Mouse (Mus musculus) kidney, postnatal 4 days (tissue): ENCODE measurements around the gene Zglp1.

Source experiments
- DNase-seq, 2 experiments: peaks; one replicate each; pipeline ENCODE4 v3.0.0; 2021; ENCODE audit warnings: mixed read lengths in 2 of 2

The Zglp1 gene

DNA sequence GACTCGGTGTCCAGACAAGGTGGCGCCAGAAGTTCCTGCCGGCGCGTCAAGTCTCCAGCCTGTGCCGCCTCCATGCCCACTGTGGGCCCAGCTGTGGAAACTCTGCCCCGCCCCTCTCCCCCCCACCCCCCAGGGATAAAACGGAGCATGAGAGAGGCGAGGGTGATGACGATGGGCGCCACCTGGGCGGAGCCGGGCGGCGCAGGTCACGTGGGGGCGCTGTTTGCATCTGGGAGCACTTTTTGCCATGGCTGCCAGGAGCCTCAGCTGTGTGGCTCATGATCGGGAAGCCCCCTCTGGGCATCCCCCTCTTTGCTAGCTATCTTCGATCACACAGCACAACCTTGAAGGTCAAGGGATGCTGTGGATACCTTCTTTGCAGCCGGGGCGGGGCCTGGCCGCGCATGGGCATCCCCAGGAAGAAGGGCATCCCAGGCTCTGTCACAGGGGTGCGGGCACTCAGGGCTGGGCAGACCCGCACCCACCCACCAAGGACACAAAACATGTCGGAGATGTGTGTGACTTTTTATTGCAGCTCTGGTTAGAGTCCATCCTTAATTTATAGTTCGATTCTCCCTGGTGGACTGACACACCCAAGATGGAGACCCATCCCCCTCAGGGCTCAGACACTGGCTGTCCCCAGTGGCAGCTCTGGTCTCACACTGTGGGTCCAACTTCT, at the start of gene Zglp1:
Zglp1 (minus strand) TSS at position 88 of the 679 bp plus-strand sequence.
- DNase-seq: no peak

DNA sequence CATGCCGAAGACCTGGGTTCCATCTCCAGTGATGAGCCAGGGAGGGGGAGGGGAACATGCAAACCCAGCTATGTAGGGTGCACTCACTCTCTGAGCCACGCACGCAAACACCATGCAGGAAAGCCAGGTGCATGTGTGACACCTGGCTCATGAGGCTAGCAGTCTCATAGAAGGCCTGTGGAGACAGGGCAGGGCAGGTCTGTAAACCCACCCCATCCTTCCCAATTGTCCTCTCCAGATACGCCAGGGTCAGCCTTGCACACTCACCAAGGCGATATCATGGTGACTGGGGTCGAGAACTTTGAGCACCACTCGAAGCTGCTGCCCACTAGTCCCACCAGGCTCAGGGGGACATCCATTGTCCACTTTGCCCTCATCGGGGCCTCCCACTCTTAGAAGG, 48.2 kb upstream of the Zglp1 start:
- DNase-seq: no peak

DNA sequence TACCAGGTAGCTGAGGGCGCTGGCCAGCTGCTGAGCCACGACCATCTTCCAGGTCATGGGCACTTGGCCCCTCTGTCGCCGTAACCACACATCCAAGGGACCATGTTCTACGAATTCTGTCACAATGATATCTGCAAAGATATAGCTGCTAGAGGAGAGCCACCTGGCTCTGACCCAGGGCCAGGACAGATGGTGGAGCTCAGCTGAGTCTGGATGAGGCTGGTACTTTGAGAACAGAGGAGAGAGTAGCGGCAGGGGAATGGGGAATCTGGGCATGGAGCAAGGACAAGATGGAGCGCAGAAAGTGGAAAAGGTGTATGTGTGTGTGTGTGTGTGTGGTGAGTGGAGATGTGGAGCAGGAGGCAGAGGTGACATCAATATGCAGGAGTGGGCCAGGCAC, 47.3 kb upstream of the Zglp1 start:
- DNase-seq: no peak

DNA sequence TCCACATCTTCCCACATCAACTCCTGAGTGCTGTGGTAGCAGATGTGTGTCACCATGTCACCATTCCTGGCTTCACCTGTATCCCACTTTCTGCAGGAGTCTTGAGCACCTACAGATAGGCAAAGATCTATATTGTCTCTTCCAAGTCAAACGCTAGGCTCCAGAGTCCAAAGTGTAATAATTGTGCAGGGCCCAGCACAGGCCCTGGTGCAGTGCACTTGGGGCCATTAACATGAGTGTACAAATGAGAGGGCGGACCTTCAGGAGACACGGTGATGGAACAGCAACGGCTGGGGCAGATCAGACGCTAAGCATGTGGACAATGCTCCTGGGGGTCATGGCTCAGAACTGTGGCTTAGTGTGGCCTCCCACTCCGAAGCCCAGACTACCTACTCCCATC, 46.9 kb upstream of the Zglp1 start:
- DNase-seq: no peak

DNA sequence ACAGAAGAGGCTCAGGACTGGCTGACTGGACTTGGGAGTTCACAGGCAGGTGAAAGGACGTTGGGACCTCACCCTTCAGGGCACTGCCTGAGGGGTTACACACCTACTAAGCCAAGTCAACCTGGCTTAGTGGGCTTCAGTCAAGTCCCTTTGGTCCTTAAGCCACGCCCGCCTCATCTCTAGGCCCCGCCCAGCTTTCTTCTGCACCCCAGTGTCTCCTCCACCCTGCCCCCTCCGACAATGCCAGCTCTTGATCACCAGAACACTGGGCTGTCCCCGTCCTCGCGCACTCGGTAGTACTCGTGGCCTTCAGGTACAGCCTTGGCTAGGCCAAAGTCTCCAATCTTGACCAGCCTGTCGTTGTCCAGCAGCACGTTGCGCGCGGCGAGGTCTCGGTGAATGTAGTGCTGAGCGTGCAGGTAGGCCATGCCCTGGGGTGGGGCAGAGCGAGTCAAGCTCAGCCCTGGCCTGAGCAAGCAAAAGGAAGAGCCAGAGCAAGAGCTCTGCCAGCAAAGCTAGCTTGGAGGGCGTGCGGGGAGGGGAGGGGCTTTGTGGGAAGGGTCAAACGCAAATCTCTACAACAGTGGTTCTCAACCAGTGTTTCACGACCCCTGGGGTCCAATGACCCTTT, 40.8 kb upstream of the Zglp1 start:
- DNase-seq: no peak

DNA sequence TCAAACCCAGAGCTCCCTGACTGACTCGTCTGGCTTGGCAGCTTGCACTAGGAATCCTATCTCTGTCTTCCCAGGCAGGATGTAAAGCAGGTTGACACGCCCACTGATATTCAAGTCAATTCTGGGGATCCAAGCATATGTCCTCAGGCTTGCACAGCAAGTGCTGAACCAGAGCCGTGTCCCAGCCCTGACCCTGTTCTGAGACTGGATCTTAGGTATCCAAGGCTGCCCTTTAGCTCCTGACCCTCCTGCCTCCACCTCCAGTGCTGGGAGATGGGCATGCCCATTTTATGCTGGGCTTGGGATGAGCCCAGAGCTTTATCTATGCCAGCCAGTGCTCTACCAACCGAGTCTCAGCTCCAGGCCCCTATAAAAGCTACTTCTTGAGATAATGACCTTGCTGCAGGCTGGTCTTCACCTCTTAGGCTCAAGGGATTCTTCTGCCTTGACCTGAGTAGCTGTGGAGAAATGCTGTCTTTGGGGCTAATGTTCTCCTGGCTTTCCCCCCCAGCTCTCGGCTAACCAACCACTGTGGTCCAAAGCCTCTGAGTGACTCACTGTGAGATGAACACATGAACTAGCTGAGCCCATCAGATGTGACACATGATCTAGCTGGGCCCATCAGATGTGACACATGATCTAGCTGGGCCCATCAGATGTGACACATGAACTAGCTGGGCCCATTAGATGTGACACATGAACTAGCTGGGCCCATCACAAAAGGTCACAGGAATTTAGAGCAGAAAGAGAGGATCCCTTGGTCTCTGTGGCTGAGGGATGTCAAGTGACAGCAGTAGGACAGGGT, 39.1 kb upstream of the Zglp1 start:
- no peak for DNase-seq

DNA sequence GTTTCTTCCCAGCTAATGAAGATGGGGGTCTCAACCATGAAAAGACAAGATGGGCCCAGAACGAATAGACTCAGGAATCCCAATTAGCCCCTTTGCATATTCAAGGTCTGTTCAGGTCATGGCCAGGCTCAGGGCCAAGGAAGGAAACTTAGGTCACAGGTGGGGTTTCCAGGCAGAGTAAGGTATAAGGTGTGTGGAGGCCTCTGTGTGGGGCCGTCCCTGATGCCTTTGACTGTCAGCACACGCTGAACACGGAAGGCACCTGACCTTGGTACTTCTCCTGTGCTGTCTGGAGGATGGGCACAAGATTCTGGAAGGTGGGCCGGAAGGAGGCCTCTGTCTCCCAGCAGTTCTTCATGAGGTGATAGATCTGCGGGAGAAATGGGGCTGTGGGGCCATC, 37.9 kb upstream of the Zglp1 start:
- no peak for DNase-seq

DNA sequence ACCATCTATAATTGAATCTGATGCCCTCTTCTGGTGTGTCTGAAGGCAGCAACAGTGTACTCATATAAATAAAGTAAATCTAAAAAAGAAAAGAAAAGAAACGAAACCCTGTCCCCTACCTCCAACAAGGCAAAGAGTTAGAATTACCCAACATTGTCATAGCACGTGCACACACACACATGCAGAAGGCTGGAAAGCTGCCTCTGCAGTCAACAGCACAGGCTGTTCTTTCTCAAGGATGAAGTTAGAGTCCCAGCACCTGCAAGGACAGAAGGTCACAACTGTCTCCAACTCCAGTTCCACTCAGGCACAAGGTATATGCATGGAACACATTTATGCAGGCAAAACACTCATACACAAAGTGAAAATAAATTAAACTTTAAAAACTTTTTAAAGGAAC, 35.2 kb upstream of the Zglp1 start:
- no peak for DNase-seq

DNA sequence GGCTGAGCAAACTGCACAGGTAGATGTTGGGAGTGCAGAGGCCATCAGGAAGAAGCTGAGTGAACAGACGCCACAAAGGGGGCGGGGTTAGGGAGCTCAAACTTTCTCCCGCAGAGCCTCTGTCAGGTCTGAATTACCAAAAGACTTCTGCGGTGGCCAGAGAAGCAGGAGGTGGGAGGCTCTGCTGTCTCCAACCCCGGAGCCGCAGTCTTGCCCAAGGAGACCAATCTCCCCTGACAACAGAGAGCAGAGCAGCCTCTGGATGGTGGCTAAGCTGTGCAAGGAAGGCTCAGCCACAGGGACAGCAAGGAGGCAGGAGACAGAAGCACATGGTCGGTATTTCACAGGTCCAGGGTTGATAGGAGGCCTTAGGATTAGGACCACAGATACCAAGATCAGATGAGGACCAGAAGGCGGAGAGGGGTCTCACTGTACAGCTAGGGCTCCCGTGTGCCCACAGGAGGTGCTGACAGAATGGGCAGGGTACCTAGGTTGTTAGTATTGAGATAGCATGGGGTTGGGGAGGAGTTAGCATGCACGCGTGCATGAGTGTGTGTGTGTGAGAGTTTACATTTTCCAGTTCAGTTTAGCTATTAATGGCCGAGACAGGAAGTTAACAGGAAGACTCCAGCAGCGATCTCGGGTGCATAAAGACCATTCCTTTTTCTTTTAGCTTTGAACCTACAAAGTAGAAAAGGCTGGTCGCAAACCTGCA, 33.7 kb upstream of the Zglp1 start:
- no peak for DNase-seq

DNA sequence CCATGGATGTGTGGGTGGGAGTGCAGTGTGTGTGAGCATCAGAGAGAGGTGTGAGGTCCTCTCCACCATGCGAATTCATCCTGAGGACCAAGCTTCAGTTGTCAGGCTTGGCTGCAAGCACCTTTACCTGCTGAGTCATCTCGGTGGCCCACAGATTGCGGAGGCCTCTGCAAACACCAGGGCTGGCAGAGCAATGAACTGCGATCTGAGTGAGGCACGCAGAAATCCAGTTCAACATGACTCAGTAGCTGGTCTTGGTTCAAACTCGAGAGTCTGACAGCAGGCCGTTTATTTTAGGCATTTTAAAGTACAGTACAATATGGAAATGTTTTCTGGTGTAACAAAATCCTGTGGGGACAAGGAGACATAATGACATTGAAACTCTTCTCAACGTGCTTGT, 30.9 kb upstream of the Zglp1 start:
- DNase-seq: no peak

DNA sequence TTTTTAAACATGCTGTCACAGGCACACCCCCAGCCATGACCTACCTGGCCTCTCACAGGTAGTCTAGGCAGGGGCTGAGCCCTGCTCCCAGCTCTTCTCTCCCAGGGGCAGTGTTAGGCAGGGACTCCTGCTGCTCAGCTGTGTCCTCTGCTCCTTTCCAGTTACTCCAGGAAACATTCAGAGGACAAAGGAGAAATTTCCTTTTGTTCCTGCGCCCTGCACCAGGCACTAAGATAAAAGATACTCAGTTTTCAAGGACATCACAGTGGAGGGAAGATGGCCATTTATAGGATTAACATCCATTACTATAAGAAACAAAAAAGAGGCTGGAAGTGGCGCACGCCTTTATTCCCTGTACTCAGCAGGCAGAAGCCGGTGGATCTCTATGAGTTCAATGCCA, 29.1 kb upstream of the Zglp1 start:
- no peak for DNase-seq

DNA sequence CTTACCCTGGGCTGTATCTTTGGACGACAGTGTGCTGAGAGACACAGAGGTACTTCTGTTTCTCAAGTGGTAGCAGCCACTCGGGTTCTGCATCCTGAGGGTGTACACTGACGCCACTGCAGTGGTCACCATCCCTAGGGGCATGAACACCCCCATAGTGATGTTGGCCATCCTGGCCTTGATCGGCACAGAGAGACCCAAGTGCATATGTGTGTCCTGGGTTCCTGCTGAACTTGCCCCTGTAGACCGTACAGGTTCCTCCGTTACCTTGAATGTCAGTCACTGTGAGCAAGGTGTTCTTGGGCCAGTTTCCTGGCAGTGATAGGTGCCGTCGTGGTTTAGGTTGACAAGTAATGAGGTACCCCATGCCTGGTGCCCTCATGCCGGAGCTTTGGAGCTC, 26.5 kb upstream of the Zglp1 start:
- DNase-seq: no peak

DNA sequence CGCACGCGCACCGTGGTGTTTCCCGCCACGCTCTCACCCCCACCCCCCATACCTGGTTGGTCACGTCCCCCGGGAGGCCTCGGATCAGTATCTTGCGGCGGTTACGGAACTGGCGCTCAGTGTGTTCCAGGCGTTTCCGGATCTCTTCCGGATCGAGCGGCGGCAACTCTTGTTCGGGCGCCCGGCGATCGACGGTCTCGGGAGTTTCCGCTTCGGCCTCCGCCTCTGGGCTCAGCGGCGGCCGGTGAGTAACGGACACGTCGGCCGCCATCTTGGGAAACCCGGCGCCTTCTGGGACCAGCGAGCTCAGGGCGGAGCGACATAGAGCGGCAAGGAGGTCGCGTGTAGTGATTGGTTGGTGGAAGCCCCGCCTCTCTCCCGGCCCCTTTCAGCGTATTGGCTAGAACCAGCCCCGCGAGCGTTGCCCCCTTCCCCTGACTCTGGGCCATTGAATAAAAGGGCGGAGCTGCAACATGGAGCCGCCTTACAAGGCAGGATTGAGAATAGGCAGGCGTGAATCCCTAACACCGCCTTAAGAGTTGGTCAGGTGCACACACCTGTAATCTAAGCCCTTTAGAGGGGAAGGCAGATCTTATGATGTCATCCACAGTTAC, 24.9 kb upstream of the Zglp1 start, which contains the start of the genes Gm38431 and Raver1:
Gm38431 (minus strand) TSS at position 291 of the 614 bp plus-strand sequence.
Raver1 (minus strand) TSS at position 302 of the 614 bp plus-strand sequence.
- peak; percentile 98 to 99 for DNase-seq

DNA sequence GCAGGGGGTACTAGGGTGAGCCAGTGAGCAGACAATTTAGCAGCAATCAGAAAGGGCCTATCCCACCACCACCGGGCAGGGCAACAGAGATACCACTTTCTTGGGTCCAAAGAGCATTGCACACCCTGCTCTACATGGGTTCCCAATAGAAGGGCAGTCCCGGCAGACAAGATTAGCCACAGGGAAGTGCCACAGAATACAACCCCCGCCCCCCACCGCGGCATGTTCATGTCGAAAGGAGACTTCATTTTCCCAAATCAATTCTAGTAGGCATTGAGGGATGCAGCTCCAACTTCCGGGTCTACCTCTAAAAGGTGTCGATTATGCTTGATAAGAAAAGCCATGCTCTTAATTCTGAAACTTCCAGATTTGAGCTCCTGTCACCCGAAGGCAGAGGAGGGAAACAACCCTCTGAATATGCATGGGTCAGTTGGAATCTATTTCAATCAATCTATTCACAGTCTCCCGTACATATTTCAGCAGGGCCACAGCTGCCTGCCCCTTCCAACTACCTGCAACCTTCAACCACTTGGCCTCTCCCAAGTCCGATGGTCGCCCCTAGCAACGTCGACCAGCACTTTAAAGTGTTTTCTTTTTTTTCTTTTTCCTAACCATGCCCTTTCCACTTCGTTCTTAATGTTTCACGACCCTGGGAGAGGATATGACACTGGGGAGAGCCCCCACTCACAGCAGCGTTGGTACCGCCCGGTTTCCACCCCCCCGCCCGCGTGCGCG, 24.2 kb upstream of the Zglp1 start:
- DNase-seq: no peak

DNA sequence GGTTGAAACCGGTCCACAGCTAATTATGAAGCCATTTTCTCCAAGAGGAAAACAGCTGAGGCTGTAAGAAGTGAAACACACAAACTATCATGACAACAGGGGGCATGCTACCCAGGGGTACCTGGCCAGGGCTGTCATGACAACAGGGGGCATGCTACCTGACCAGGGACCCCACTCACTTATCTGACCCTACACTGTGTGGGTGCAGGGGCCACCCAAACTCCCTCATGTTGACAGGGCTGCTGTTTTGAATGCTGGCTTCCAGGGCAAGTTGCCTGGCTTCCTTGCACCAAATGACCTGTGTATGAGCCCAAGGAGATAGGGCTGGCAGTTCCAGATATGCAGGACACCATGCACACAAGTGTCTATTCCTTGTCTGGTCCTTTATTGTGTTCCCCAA, 23.6 kb upstream of the Zglp1 start:
- no peak for DNase-seq

DNA sequence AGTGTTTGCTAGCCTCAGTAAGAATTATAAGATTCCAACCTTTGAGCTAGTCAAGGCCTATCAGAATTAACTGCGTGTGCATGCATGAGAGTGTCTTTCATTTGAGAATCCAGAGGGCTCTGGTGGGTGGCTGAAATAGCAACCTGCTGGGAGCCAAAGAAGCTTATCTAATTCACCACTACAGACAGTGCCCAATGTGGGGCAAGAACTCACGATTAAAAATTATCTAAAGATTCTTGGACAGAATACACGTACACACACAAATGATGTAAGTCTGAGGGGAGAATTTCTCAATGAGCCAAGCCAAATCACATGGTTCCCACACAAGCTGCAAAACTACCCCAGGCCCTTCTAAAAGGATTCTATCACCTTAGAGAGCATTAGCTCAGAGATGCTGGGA, 16.4 kb upstream of the Zglp1 start:
- DNase-seq: no peak

DNA sequence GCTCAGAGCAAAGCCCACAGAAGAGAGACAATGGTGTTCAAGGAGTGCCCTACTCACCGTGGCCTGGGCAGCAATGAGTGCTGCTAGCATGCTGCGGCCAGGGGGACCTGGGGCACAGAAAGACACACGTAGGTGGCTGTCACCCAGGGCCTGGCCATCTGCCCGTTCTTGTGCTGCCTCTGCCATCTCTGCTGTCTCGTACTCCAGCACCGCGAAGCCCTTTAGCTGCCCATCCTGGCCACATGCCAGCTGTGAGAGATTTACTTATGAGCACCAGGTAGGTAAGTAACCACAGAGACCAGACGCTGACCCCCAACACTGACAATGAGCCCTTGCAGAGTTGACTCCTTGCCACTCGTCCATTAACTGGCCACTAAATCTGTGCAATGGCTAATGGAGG, 14.2 kb upstream of the Zglp1 start:
- DNase-seq: no peak

DNA sequence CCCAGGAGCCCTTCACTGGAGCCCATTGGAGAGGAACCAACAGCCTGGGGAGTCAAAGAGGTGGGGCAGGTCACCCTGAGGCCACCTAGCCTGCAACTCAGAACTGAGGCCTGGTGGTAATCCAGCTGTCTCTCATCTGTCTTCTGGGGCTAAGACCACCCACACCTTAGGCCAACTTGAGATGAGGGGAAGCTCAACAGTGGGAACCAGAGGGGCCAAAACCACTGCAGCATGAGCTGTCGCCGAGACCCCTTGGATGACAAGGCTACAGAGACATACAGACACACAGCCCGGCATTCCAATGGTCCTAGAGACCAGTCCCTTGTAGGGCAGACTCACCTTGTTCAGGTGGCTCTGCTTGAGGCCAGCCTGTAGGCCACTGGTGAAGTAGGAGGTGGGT, 8.7 kb upstream of the Zglp1 start:
- no peak for DNase-seq

DNA sequence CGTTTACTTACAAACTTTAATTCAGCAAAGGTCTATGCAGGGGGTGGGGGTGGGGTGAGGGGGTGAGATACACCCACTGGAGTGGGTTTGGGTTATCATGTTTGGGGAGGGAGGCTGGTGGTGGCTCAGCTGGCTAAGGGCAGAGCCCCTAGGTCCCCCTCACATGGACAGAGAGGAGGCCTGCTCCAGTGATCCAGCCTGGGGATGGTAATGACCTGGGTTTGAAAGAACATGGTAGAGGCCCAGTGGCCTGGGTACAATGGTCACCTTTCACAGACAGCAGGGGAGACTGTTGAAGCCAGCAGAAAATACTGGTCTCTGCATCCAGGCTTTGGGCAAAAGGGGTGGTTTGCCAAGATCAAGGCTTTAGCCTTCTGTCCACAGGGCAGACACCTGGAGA, 7.3 kb upstream of the Zglp1 start:
- DNase-seq: no peak

DNA sequence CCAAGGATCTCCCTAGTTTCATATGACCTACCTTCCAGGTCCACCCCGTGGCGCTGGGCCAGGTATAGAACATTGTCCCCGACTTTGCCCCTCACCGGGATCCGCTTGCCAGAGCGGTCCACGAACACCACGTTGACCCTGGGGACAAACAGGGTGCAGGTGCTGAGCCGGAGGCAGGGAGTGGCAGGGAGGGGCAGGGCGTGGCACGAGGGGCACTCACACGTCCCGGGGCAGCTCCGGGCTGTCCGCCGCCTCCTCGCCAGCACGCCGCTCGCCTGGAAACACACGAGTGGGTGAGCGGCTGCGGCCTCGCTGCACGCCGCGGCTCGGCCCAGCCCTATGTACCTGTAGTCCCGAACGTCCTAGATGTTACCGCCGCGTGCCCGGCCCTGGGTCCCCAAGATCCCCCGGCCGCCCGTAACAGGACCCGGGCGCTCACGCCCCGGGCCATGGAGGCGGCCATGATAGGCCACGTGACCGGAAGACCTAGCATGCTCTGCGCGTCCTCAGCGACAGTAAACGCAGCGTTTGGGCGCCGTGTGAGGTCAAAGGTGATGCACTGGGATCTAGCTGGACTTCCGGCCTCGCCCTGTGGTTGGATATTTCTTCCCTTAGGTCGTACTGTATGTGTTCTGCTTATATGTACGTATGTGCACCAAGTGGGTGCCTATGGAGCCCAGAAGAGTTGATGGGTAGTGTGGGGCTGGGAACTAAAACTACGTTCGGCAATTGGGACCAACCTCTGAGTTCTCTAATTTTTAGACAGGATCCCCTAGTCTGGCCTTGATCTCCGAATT, 6.3 kb upstream of the Zglp1 start, which contains the start of the genes Gm49373 and Fdx1l:
Gm49373 (minus strand) TSS at position 53 of the 797 bp plus-strand sequence.
Fdx1l (minus strand) TSS at position 571 of the 797 bp plus-strand sequence.
- peak; percentile 93 to 96 for DNase-seq

DNA sequence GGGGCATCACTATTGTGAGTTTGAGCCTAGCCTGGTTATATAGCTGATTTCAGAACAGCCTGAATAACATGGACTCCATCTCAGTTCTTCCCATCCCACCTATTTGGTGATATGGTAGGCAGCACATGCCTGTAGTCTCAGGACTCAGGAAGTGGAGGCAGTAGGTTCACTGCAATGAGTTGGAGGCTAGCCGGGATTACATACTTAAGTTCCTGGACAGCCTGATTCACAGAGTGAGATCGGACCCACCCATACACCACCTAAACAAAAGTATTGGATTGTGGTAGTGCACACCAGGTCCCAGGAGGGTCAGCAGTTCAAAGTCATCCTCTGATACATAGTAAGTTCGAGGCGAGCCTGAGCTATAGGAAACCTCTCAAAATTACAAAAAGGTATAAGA, 5.7 kb upstream of the Zglp1 start:
- DNase-seq: peak in 1 of 2 experiments; percentile 13
